Mouse (Mus musculus) CD4-positive, CD25-positive, alpha-beta regulatory T cell, adult 9 weeks (primary cell): ENCODE results near the gene Kcna1. TPM values are rescaled to one million over a fixed set of nuclear protein-coding genes. Genes with fewer than 3 reads are reported as not detected.

ENCODE experiments used
- polyA plus RNA-seq: library from polyadenylated mRNA; unstranded; fragments of 100-300 nt; shearing (Covaris generic); gene quantifications from one replicate; pipeline ENCODE4 v1.2.1, GENCODE M21; 2017

Kcna1 gene
- not detected for polyA plus RNA-seq

GRCm38 (mm10) chr6:126646381-126646780, at the start of gene Kcna1:
Kcna1 (minus strand) TSS chr6:126646384.

Other genes with a start within 250 kb of the Kcna1 start
- not detected for gene Kcna5, start 111.0 kb downstream of the Kcna1 start, polyA plus RNA-seq
- gene Kcna6, start 94.3 kb upstream of the Kcna1 start, polyA plus RNA-seq, result not detected
- gene Ndufa9, start 202.8 kb upstream of the Kcna1 start, polyA plus RNA-seq, result 179 TPM
- not detected for gene Akap3, start 206.7 kb upstream of the Kcna1 start, polyA plus RNA-seq